Mouse (Mus musculus): ENCODE measurements at regions not wholly inside any gene's neighbourhood (a gene's known extent, or its start where the extent isn't known, plus 50 kb on each side); places are given as distances from the start of the nearest gene placed in this dataset.

GRCm38 (mm10) chr8:17618846-17619245, 1359.2 kb downstream of the Defb40 start:
- H3K36me3 ChIP-seq (ENCODE audit: control insufficient read depth, insufficient read depth), result no peaks in the 10 kb centered on the region
- no peak overlapping the region for H3K9ac ChIP-seq (ENCODE audit: low read depth, low read length)
- no peak overlapping the region for H3K27ac ChIP-seq (ENCODE audit: low read depth, low read length)
- H3K4me3 ChIP-seq (ENCODE audit: low read depth, low read length), result no peak overlapping the region
- no peak for ATAC-seq
- TF ChIP-seq CTCF (IDR thresholded peaks at IDR 0.05; ENCODE audit: low read depth), result no peak
- H3K27me3 ChIP-seq (replicated peaks; ENCODE audit: control insufficient read depth, insufficient read depth, low read length), result no peaks in the 10 kb centered on the region
- H3K9me3 ChIP-seq (ENCODE audit: control insufficient read depth), result no peaks in the 10 kb centered on the region
- no peaks in the 10 kb centered on the region for H3K4me1 ChIP-seq (replicated peaks; ENCODE audit: control insufficient read depth, insufficient read depth, low read length)
- no peak overlapping the region for H3K4me2 ChIP-seq (replicated peaks; ENCODE audit: low read depth)

- Histone ChIP-seq H3K36me3 (ENCODE audit: control insufficient read depth, insufficient read depth) (no peaks in the 10 kb centered on the region), H3K27ac (ENCODE audit: low read depth, low read length) (no peak overlapping the region), H3K4me3 (ENCODE audit: low read depth, low read length) (no peak overlapping the region), H3K9me3 (ENCODE audit: control insufficient read depth) (no peaks in the 10 kb centered on the region), H3K9ac (ENCODE audit: low read depth, low read length) (no peak overlapping the region), H3K27me3 (replicated peaks; ENCODE audit: control insufficient read depth, insufficient read depth, low read length) (no peaks in the 10 kb centered on the region), H3K4me2 (replicated peaks; ENCODE audit: low read depth) (no peak overlapping the region), H3K4me1 (replicated peaks; ENCODE audit: control insufficient read depth, insufficient read depth, low read length) (no peaks in the 10 kb centered on the region)
- TF ChIP-seq CTCF (IDR thresholded peaks at IDR 0.05; ENCODE audit: low read depth), result no peak
- ATAC-seq, result no peak
Observed at GRCm38 (mm10) chr8:17618147-17618546, 1359.9 kb downstream of the Defb40 start.

GRCm38 (mm10) chr8:17602861-17603260, 1375.2 kb downstream of the Defb40 start:
- no peak overlapping the region for H3K4me3 ChIP-seq (ENCODE audit: low read depth, low read length)
- ATAC-seq, result no peak
- no peaks in the 10 kb centered on the region for H3K27me3 ChIP-seq (replicated peaks; ENCODE audit: control insufficient read depth, insufficient read depth, low read length)
- H3K4me2 ChIP-seq (replicated peaks; ENCODE audit: low read depth), result no peak overlapping the region
- no peaks in the 10 kb centered on the region for H3K9me3 ChIP-seq (ENCODE audit: control insufficient read depth)
- WGBS, result 37% methylated on average over 1 of the region's 1 CpGs
- no peaks in the 10 kb centered on the region for H3K36me3 ChIP-seq (ENCODE audit: control insufficient read depth, insufficient read depth)
- H3K27ac ChIP-seq (ENCODE audit: low read depth, low read length), result no peak overlapping the region
- H3K9ac ChIP-seq (ENCODE audit: low read depth, low read length), result no peak overlapping the region
- TF ChIP-seq CTCF (IDR thresholded peaks at IDR 0.05; ENCODE audit: low read depth), result no peak
- H3K4me1 ChIP-seq (replicated peaks; ENCODE audit: control insufficient read depth, insufficient read depth, low read length), result no peaks in the 10 kb centered on the region

GRCm38 (mm10) chr8:17598736-17599135, 1379.3 kb downstream of the Defb40 start:
- H3K9ac ChIP-seq (ENCODE audit: low read depth, low read length), result no peak overlapping the region
- no peak for TF ChIP-seq CTCF (IDR thresholded peaks at IDR 0.05; ENCODE audit: low read depth)

GRCm38 (mm10) chr8:17596559-17596958, 1381.5 kb downstream of the Defb40 start:
- ATAC-seq, result no peak
- Histone ChIP-seq H3K4me2 (replicated peaks; ENCODE audit: low read depth) (no peak overlapping the region), H3K27ac (ENCODE audit: low read depth, low read length) (no peak overlapping the region), H3K36me3 (ENCODE audit: control insufficient read depth, insufficient read depth) (no peaks in the 10 kb centered on the region), H3K9me3 (ENCODE audit: control insufficient read depth) (no peaks in the 10 kb centered on the region), H3K27me3 (replicated peaks; ENCODE audit: control insufficient read depth, insufficient read depth, low read length) (no peaks in the 10 kb centered on the region), H3K4me3 (ENCODE audit: low read depth, low read length) (no peak overlapping the region), H3K4me1 (replicated peaks; ENCODE audit: control insufficient read depth, insufficient read depth, low read length) (no peaks in the 10 kb centered on the region), H3K9ac (ENCODE audit: low read depth, low read length) (no peak overlapping the region)
- TF ChIP-seq CTCF (IDR thresholded peaks at IDR 0.05; ENCODE audit: low read depth), result no peak

More at GRCm38 (mm10) chr8:17598736-17599135, 1379.3 kb downstream of the Defb40 start:
- Histone ChIP-seq H3K36me3 (ENCODE audit: control insufficient read depth, insufficient read depth) (no peaks in the 10 kb centered on the region), H3K27me3 (replicated peaks; ENCODE audit: control insufficient read depth, insufficient read depth, low read length) (no peaks in the 10 kb centered on the region), H3K4me1 (replicated peaks; ENCODE audit: control insufficient read depth, insufficient read depth, low read length) (no peaks in the 10 kb centered on the region), H3K9me3 (ENCODE audit: control insufficient read depth) (no peaks in the 10 kb centered on the region), H3K4me3 (ENCODE audit: low read depth, low read length) (no peak overlapping the region), H3K4me2 (replicated peaks; ENCODE audit: low read depth) (no peak overlapping the region), H3K27ac (ENCODE audit: low read depth, low read length) (no peak overlapping the region)
- ATAC-seq, result no peak
- WGBS, result 81% methylated on average over 4 of the region's 4 CpGs

- 52% methylated on average over 1 of the region's 1 CpGs for WGBS
- no peaks in the 10 kb centered on the region for H3K4me1 ChIP-seq (replicated peaks; ENCODE audit: control insufficient read depth, insufficient read depth, low read length)
- H3K4me3 ChIP-seq (ENCODE audit: low read depth, low read length), result no peak overlapping the region
- no peak overlapping the region for H3K9ac ChIP-seq (ENCODE audit: low read depth, low read length)
- H3K36me3 ChIP-seq (ENCODE audit: control insufficient read depth, insufficient read depth), result no peaks in the 10 kb centered on the region
- no peak for ATAC-seq
- no peak overlapping the region for H3K27ac ChIP-seq (ENCODE audit: low read depth, low read length)
- H3K27me3 ChIP-seq (replicated peaks; ENCODE audit: control insufficient read depth, insufficient read depth, low read length), result no peaks in the 10 kb centered on the region
- TF ChIP-seq CTCF (IDR thresholded peaks at IDR 0.05; ENCODE audit: low read depth), result no peak
- H3K9me3 ChIP-seq (ENCODE audit: control insufficient read depth), result no peaks in the 10 kb centered on the region
- H3K4me2 ChIP-seq (replicated peaks; ENCODE audit: low read depth), result no peak overlapping the region
Observed at GRCm38 (mm10) chr8:17594607-17595006, 1383.4 kb downstream of the Defb40 start.

- H3K9me3 ChIP-seq (ENCODE audit: control insufficient read depth), result no peaks in the 10 kb centered on the region
- no peak overlapping the region for H3K4me2 ChIP-seq (replicated peaks; ENCODE audit: low read depth)
- WGBS, result 49% methylated on average over 3 of the region's 3 CpGs
- TF ChIP-seq CTCF (IDR thresholded peaks at IDR 0.05; ENCODE audit: low read depth), result no peak
- H3K4me1 ChIP-seq (replicated peaks; ENCODE audit: control insufficient read depth, insufficient read depth, low read length), result no peaks in the 10 kb centered on the region
- H3K4me3 ChIP-seq (ENCODE audit: low read depth, low read length), result no peak overlapping the region
- ATAC-seq, result no peak
- no peaks in the 10 kb centered on the region for H3K27me3 ChIP-seq (replicated peaks; ENCODE audit: control insufficient read depth, insufficient read depth, low read length)
- H3K36me3 ChIP-seq (ENCODE audit: control insufficient read depth, insufficient read depth), result no peaks in the 10 kb centered on the region
- no peak overlapping the region for H3K9ac ChIP-seq (ENCODE audit: low read depth, low read length)
- no peak overlapping the region for H3K27ac ChIP-seq (ENCODE audit: low read depth, low read length)
Observed at GRCm38 (mm10) chr8:17590135-17590534, 1387.9 kb downstream of the Defb40 start.
